Mouse (Mus musculus): ENCODE results near the gene Vegfa.
A peak's percentile ranks its signal among the peaks of the same experiment; 100 is the strongest.

The Vegfa gene

GRCm38 (mm10) chr17:46027066-46027917, 4.9 kb downstream of the Vegfa start:
- DNase-seq (ENCODE audit: low read depth, low spot score): peak; percentile 24

- no peak for DNase-seq (ENCODE audit: low read depth, low spot score)
Observed at GRCm38 (mm10) chr17:46025927-46026668, 6.1 kb downstream of the Vegfa start.

GRCm38 (mm10) chr17:46025207-46025606, 7.0 kb downstream of the Vegfa start:
- DNase-seq (ENCODE audit: low read depth, low spot score): no peak

- DNase-seq (ENCODE audit: low read depth, low spot score): no peak
Observed at GRCm38 (mm10) chr17:46024192-46024591, 8.0 kb downstream of the Vegfa start.

- DNase-seq (ENCODE audit: low read depth, low spot score): no peak
Observed at GRCm38 (mm10) chr17:46023572-46023971, 8.6 kb downstream of the Vegfa start.

- DNase-seq (ENCODE audit: low read depth, low spot score): no peak
Observed at GRCm38 (mm10) chr17:46022934-46023333, 9.2 kb downstream of the Vegfa start.

GRCm38 (mm10) chr17:46022427-46022826, 9.7 kb downstream of the Vegfa start:
- DNase-seq (ENCODE audit: low read depth, low spot score): no peak

GRCm38 (mm10) chr17:46021760-46022159, 10.4 kb downstream of the Vegfa start:
- DNase-seq (ENCODE audit: low read depth, low spot score): no peak

GRCm38 (mm10) chr17:46021173-46021572, 11.0 kb downstream of the Vegfa start:
- no peak for DNase-seq (ENCODE audit: low read depth, low spot score)

- DNase-seq (ENCODE audit: low read depth, low spot score): no peak
Observed at GRCm38 (mm10) chr17:46020579-46020978, 11.6 kb downstream of the Vegfa start.

GRCm38 (mm10) chr17:46018736-46019004, 13.5 kb downstream of the Vegfa start:
- DNase-seq (ENCODE audit: low read depth, low spot score): no peak

- DNase-seq (ENCODE audit: low read depth, low spot score): no peak
Observed at GRCm38 (mm10) chr17:46017946-46018735, 14.0 kb downstream of the Vegfa start.

- DNase-seq (ENCODE audit: low read depth, low spot score): no peak
Observed at GRCm38 (mm10) chr17:46016617-46017016, 15.6 kb downstream of the Vegfa start.

- DNase-seq (ENCODE audit: low read depth, low spot score): no peak
Observed at GRCm38 (mm10) chr17:46015967-46016366, 16.2 kb downstream of the Vegfa start.

GRCm38 (mm10) chr17:46014935-46015334, 17.2 kb downstream of the Vegfa start:
- no peak for DNase-seq (ENCODE audit: low read depth, low spot score)

- no peak for DNase-seq (ENCODE audit: low read depth, low spot score)
Observed at GRCm38 (mm10) chr17:46013549-46013948, 18.6 kb downstream of the Vegfa start.

- DNase-seq (ENCODE audit: low read depth, low spot score): no peak
Observed at GRCm38 (mm10) chr17:46012211-46012610, 20.0 kb downstream of the Vegfa start.

- no peak for DNase-seq (ENCODE audit: low read depth, low spot score)
Observed at GRCm38 (mm10) chr17:46010462-46010861, 21.7 kb downstream of the Vegfa start.

- no peak for DNase-seq (ENCODE audit: low read depth, low spot score)
Observed at GRCm38 (mm10) chr17:46009182-46009581, 23.0 kb downstream of the Vegfa start.

GRCm38 (mm10) chr17:46005458-46005857, 26.7 kb downstream of the Vegfa start:
- no peak for DNase-seq (ENCODE audit: low read depth, low spot score)

- no peak for DNase-seq (ENCODE audit: low read depth, low spot score)
Observed at GRCm38 (mm10) chr17:46004482-46004881, 27.7 kb downstream of the Vegfa start.

Data from A20 (cell line).